Mouse (Mus musculus) forebrain, embryonic 16.5 days (tissue): ENCODE measurements around the gene Sema4b. TPM values are rescaled to one million over a fixed set of nuclear protein-coding genes. Genes with fewer than 3 reads are reported as not detected.

ENCODE experiments used
- polyA plus RNA-seq: library from polyadenylated mRNA; unstranded; fragments of >200 nt; fragmentation: Nextera tagmentation; extraction: Ambion mirVana; gene quantifications from 2 replicates; pipeline ENCODE4 v1.2.1, GENCODE M21; 2015

Sema4b gene
- polyA plus RNA-seq, 1 experiment from 2014 or later, result 26.6 TPM

Other genes with a start within 250 kb of the Sema4b start
- gene Zfp710, start 162.0 kb upstream of the Sema4b start, polyA plus RNA-seq, result 18.7 and 19.6 TPM in 2 replicates
- gene Idh2, start 71.4 kb upstream of the Sema4b start, polyA plus RNA-seq, result 286 and 298 TPM in 2 replicates
- 26.5 and 26.7 TPM in 2 replicates for gene Cib1, start 46.0 kb downstream of the Sema4b start, polyA plus RNA-seq
- gene Gdpgp1, start 46.0 kb downstream of the Sema4b start, polyA plus RNA-seq, result 3.4 and 3.9 TPM in 2 replicates
- gene Ttll13, start 59.5 kb downstream of the Sema4b start, polyA plus RNA-seq, result 1.0 and 1.2 TPM in 2 replicates
- 66.9 and 67.9 TPM in 2 replicates for gene Ngrn, start 74.4 kb downstream of the Sema4b start, polyA plus RNA-seq
- gene Vps33b, start 82.8 kb downstream of the Sema4b start, polyA plus RNA-seq, result 17.9 and 27.0 TPM in 2 replicates
- 72.9 and 90.4 TPM in 2 replicates for gene Prc1, start 107.6 kb downstream of the Sema4b start, polyA plus RNA-seq
- gene Rccd1, start 137.6 kb downstream of the Sema4b start, polyA plus RNA-seq, result 8.7 and 17.2 TPM in 2 replicates
- 47.7 and 56.3 TPM in 2 replicates for gene Unc45a, start 154.2 kb downstream of the Sema4b start, polyA plus RNA-seq
- gene Hddc3, start 156.3 kb downstream of the Sema4b start, polyA plus RNA-seq, result 22.5 and 23.8 TPM in 2 replicates
- 19.9 and 24.0 TPM in 2 replicates for gene Man2a2, start 184.5 kb downstream of the Sema4b start, polyA plus RNA-seq
- 2.8 and 4.7 TPM in 2 replicates for gene Fes, start 201.1 kb downstream of the Sema4b start, polyA plus RNA-seq
- gene Furin, start 218.6 kb downstream of the Sema4b start, polyA plus RNA-seq, result 4.4 TPM in 2 replicates